Mouse (Mus musculus) cerebellum, postnatal 36 days (tissue): ENCODE measurements at regions not wholly inside any gene's neighbourhood (a gene's known extent, or its start where the extent isn't known, plus 50 kb on each side); places are given as distances from the start of the nearest gene placed in this dataset.

ENCODE experiments used
- DNase-seq, 2 experiments: peaks; one replicate each; pipeline ENCODE4 v3.0.0; 2021 to 2022; ENCODE audit warnings: mixed read lengths in 2 of 2

DNA sequence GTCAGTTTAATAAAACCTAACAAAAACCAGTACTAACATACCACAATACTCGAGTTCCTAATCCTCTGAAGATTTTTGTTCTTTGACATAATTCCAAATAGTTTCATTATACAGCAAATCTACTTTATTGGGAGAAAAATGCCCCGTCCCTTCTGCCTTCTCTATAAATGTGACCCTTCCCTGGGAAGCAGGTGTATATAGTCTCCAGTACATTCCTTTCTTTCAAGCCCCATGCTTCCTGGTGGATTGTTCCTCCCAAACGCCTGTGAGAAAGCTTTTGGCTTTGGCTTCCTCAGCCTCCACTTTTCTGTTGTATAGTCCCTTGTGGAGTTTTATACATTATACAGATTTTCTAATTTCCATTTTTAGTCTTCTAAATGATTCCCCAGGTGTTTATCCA lies 1001.8 kb upstream of the Tenm3 start:
- no peak for DNase-seq

DNA sequence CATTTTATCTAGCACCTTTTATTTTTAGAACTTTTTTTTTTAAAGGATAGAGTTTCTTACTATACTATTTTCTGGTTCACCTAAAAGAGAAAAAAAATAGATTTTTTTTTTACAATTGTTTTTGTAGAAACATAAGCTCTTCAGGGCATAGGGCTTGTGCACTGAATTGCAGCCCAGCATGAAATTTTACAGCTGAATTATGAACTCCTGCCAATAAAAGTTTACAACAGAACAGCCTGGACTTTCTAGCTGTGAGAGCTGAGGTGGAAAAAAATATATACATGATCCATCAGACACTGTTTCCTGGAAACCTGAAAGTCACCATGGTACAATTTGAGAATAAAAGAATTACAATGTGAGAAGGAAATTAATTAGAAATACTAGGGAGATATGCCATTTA lies 988.2 kb upstream of the Tenm3 start:
- DNase-seq, result no peak

- peak; percentile 51 to 64 for DNase-seq
These were observed 985.6 kb upstream of the Tenm3 start for GRCm38 (mm10) chr8:49829345-49829744.

- no peak for DNase-seq
These were observed 982.5 kb upstream of the Tenm3 start for GRCm38 (mm10) chr8:49826231-49826630.

GRCm38 (mm10) chr8:49825000-49825399 lies 981.2 kb upstream of the Tenm3 start:
- DNase-seq, result peak; percentile 47 to 52

- DNase-seq, result no peak
These were observed 979.0 kb upstream of the Tenm3 start for GRCm38 (mm10) chr8:49822791-49823190.

GRCm38 (mm10) chr8:49799236-49799635 lies 955.5 kb upstream of the Tenm3 start:
- DNase-seq, result no peak

GRCm38 (mm10) chr8:49796741-49797140 lies 953.0 kb upstream of the Tenm3 start:
- no peak for DNase-seq

DNA sequence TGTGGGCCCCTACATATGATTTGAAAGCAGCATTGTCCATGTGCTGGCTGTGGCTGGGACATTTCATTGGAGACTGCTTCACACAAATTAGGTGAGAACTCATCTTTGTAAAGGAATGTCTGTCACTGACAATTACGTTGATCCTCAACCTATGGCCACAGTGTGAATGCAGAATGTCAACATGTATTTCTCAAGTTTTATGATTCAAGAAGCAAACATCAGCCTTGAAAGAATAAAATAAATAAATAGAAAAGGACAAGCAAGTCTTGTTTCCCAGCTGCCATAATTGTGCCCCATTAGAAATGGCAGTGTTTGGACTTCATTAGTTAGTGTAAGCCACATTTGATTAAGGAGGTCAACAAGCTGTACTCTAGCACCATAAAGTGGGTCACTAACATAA lies 950.7 kb upstream of the Tenm3 start:
- no peak for DNase-seq

GRCm38 (mm10) chr8:49769829-49770228 lies 926.1 kb upstream of the Tenm3 start:
- DNase-seq, result no peak

DNA sequence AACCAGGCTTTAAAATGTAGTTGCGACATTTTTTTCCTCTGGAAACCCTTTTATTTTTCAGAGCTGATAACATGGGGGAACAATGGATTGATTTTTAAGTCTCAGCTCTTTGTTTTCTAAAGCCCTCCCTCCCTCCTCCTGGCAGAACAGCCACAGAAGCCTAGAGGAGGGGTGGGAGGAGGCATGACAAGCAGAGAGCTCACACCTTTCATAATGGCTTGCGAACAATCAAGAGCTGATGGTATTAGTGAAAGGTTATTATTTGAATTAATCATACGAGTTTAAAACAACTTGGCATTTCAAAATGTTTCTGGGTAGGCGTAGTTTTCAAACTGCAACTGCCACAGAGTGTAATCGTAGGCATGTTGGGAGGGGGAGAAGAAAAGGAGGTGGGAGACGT lies 894.3 kb upstream of the Tenm3 start:
- no peak for DNase-seq

- no peak for DNase-seq
These were observed 885.4 kb upstream of the Tenm3 start for GRCm38 (mm10) chr8:49729156-49729555.

GRCm38 (mm10) chr8:49712371-49712770 lies 868.6 kb upstream of the Tenm3 start:
- peak; percentile 60 to 72 for DNase-seq

- DNase-seq, result no peak
These were observed 865.0 kb upstream of the Tenm3 start for GRCm38 (mm10) chr8:49708701-49709100.

GRCm38 (mm10) chr8:49699058-49699457 lies 855.3 kb upstream of the Tenm3 start:
- no peak for DNase-seq

- no peak for DNase-seq
These were observed 853.0 kb upstream of the Tenm3 start for GRCm38 (mm10) chr8:49696709-49697108.
